Comparison of ENCODE assay signal across 19 mouse cellular contexts in the genomic region with DNA sequence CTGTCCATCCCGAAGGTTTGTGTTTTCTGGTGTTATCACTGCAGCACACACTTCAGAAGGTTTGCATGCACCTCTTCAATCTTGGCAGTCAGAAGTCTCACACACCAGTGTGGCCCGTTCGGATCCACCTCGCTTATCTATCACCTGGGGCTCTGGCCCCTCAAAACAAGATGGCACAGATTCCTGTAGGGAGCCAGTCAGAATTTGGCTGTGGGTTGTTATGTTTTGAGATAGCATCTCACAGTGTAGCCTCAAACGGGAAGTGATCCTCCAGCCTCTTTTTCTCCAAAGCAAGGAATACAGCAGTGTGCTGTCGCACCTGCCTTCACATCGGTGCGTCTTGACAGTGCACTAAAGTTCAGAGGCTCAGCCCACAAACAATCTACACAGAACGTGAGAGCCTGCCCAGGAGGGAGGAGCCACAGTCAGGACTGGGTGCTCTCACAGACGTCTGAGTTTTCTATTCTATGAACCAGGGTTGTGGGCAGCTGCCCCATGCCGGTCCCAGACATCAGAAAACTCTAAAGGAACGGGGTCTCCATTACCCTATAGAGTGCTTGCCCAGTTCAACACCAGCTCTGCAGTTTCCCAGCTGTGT.
A peak's percentile ranks its signal among the peaks of the same experiment; 100 is the strongest.
DNase-seq lines count a peak whose midpoint lies in the region; ATAC-seq and TF ChIP-seq lines count a peak whose summit lies in the region.
"Had no signal": no experiment of that assay in that cellular context is flagged by ENCODE, and none has a peak within 500 bp of the region (broad histone marks: within the 10 kb centered on the region; RNA-seq: fewer than 3 reads in every experiment).

No protein-coding gene starts in this region.

- peak overlapping the region; percentile 33 for H3K4me2 ChIP-seq in liver, embryonic 11.5 days
- H3K4me2 ChIP-seq in liver, postnatal 0 days (ENCODE audit: low read depth, low read length): no peak overlapping the region; the same call in 1 of the 2 replicates
- no peak overlapping the region for H3K4me2 ChIP-seq in kidney, embryonic 16.5 days (replicated peaks; ENCODE audit: low read depth, low read length)
- H3K4me2 ChIP-seq: embryonic facial prominence, embryonic 15.5 days; heart, embryonic 13.5 days; hindbrain, embryonic 15.5 days; intestine, embryonic 15.5 days; limb, embryonic 15.5 days had no signal

- no peak for DNase-seq in liver, embryonic 11.5 days (ENCODE audit: low spot score)
- DNase-seq in liver, postnatal 0 days: no peak
- DNase-seq in A20 (ENCODE audit: low read depth, low spot score) (peak; percentile 44), MEL (ENCODE audit: low read depth, low spot score) (peak; percentile 79)
- no peak for DNase-seq in left cerebral cortex, adult 9 months (ENCODE audit: low spot score in 2 of 2)
- no peak for DNase-seq in forebrain, embryonic 10.5 days (ENCODE audit: extremely low spot score, low spot score)
- DNase-seq: adrenal gland, adult 8-10 months had no signal

- no peak for TF ChIP-seq RAD21 in MEL (IDR thresholded peaks at IDR 0.05; ENCODE audit: low read depth, low read length)

- H3K9me3 ChIP-seq in liver, embryonic 11.5 days (ENCODE audit: control insufficient read depth, low read length): no peaks in the 10 kb centered on the region
- no peaks in the 10 kb centered on the region for H3K9me3 ChIP-seq in liver, postnatal 0 days (ENCODE audit: low read length)
- H3K9me3 ChIP-seq in MEL (replicated peaks; ENCODE audit: insufficient read depth, low read length): no peaks in the 10 kb centered on the region
- no peaks in the 10 kb centered on the region for H3K9me3 ChIP-seq in kidney, embryonic 16.5 days (ENCODE audit: low read length)
- no peaks in the 10 kb centered on the region for H3K9me3 ChIP-seq in forebrain, embryonic 10.5 days
- H3K9me3 ChIP-seq: embryonic facial prominence, embryonic 15.5 days; G1E; heart, embryonic 13.5 days; hindbrain, embryonic 15.5 days; intestine, embryonic 15.5 days; kidney, embryonic 15.5 days; limb, embryonic 15.5 days; megakaryocyte, embryonic 14.5 days had no signal

- H3K9ac ChIP-seq in liver, embryonic 11.5 days (ENCODE audit: low read depth, low read length): no peak overlapping the region
- H3K9ac ChIP-seq in liver, postnatal 0 days (replicated peaks): no peak overlapping the region
- H3K9ac ChIP-seq in MEL (ENCODE audit: control insufficient read depth, low read depth, low read length, poor library complexity, severe bottlenecking): peak overlapping the region; percentile 4; the same call in 1 of the 2 replicates
- no peak overlapping the region for H3K9ac ChIP-seq in kidney, embryonic 16.5 days (replicated peaks; ENCODE audit: low read length)
- H3K9ac ChIP-seq: embryonic facial prominence, embryonic 15.5 days; heart, embryonic 13.5 days; hindbrain, embryonic 15.5 days; intestine, embryonic 15.5 days; kidney, embryonic 15.5 days; limb, embryonic 15.5 days; lung, embryonic 14.5 days had no signal

- TF ChIP-seq CTCF in liver, postnatal 0 days (IDR thresholded peaks at IDR 0.05; ENCODE audit: low read depth): no peak
- TF ChIP-seq CTCF in MEL (IDR thresholded peaks at IDR 0.05 in 2 of 3, conservative IDR thresholded peaks at IDR 0.05 in 1 of 3; ENCODE audit: control insufficient read depth in 1 of 3, insufficient read depth in 1 of 3, low read depth in 2 of 3, low read length in 3 of 3, poor library complexity in 1 of 3, severe bottlenecking in 1 of 3): no peak

- 50% methylated on average over 12 of the region's 12 CpGs for WGBS in liver, embryonic 11.5 days
- 45% methylated on average over 12 of the region's 12 CpGs for WGBS in liver, postnatal 0 days (ENCODE audit: insufficient replicate concordance)
- 81% methylated on average over 12 of the region's 12 CpGs for WGBS in kidney, embryonic 16.5 days
- 86% methylated on average over 12 of the region's 12 CpGs for WGBS in forebrain, embryonic 10.5 days

- no peak overlapping the region for H3K27ac ChIP-seq in liver, embryonic 11.5 days (ENCODE audit: low read depth, low read length)
- no peak overlapping the region for H3K27ac ChIP-seq in liver, postnatal 0 days (ENCODE audit: low read depth)
- H3K27ac ChIP-seq in MEL (ENCODE audit: control insufficient read depth, low read depth, low read length): peak overlapping the region; percentile 70
- H3K27ac ChIP-seq in kidney, embryonic 16.5 days (ENCODE audit: low read length): no peak overlapping the region
- no peak overlapping the region for H3K27ac ChIP-seq in forebrain, embryonic 10.5 days
- H3K27ac ChIP-seq: embryonic facial prominence, embryonic 15.5 days; heart, embryonic 13.5 days; hindbrain, embryonic 15.5 days; intestine, embryonic 15.5 days; kidney, embryonic 15.5 days; limb, embryonic 15.5 days had no signal

- peaks cover 3% of the 10 kb centered on the region; the same call in 1 of the 2 replicates for H3K4me1 ChIP-seq in liver, embryonic 11.5 days (replicated peaks; ENCODE audit: control insufficient read depth, insufficient read depth, low read length)
- peaks cover 6% of the 10 kb centered on the region; the same call in 1 of the 2 replicates for H3K4me1 ChIP-seq in liver, postnatal 0 days (ENCODE audit: insufficient read depth)
- H3K4me1 ChIP-seq in MEL (ENCODE audit: control insufficient read depth in 1 of 2, insufficient read depth in 2 of 2, low read length in 2 of 2): peaks cover 2 to 21% of the 10 kb centered on the region in 2 experiments
- peaks cover 3% of the 10 kb centered on the region for H3K4me1 ChIP-seq in kidney, embryonic 16.5 days (ENCODE audit: insufficient read depth, low read length)
- H3K4me1 ChIP-seq in forebrain, embryonic 10.5 days: peaks cover 3% of the 10 kb centered on the region; the same call in 1 of the 2 replicates
- H3K4me1 ChIP-seq: embryonic facial prominence, embryonic 15.5 days; heart, embryonic 13.5 days; intestine, embryonic 15.5 days had no signal

- H3K4me3 ChIP-seq in liver, embryonic 11.5 days (ENCODE audit: low read depth, low read length): no peak overlapping the region
- no peak overlapping the region for H3K4me3 ChIP-seq in liver, postnatal 0 days (ENCODE audit: low read depth, low read length)
- H3K4me3 ChIP-seq in MEL (ENCODE audit: control insufficient read depth in 1 of 2, insufficient read depth in 1 of 2, low read depth in 2 of 2, low read length in 2 of 2): peak overlapping the region; percentile 23 to 44; a peak in 3 of 4 replicates
- H3K4me3 ChIP-seq in kidney, embryonic 16.5 days (ENCODE audit: low read length): no peak overlapping the region
- H3K4me3 ChIP-seq in forebrain, embryonic 10.5 days: no peak overlapping the region
- H3K4me3 ChIP-seq: embryonic facial prominence, embryonic 15.5 days; heart, embryonic 13.5 days; hindbrain, embryonic 15.5 days; intestine, embryonic 15.5 days; kidney, embryonic 15.5 days; limb, embryonic 15.5 days had no signal

- no peak for TF ChIP-seq EP300 in liver, postnatal 0 days (IDR thresholded peaks at IDR 0.05; ENCODE audit: low read depth)
- TF ChIP-seq EP300 in MEL (IDR thresholded peaks at IDR 0.05; ENCODE audit: low read depth in 1 of 2, low read length in 2 of 2): no peak

- H3K79me2 ChIP-seq in MEL (ENCODE audit: control insufficient read depth, insufficient read depth, low read length, poor library complexity): no peaks in the 10 kb centered on the region

- no peak for ATAC-seq in liver, embryonic 11.5 days (replicated peaks; ENCODE audit: low FRiP score)
- no peak for ATAC-seq in liver, postnatal 0 days
- peak; percentile 6 to 25; a peak in 2 of 4 replicates for ATAC-seq in hematopoietic stem cell, adult 5-6 weeks (replicated peaks in 1 of 2; ENCODE audit: insufficient read depth in 1 of 2, low FRiP score in 2 of 2, low TSS enrichment in 1 of 2, low read depth in 1 of 2, poor library complexity in 2 of 2, severe bottlenecking in 2 of 2)
- no peak for ATAC-seq in kidney, embryonic 16.5 days (ENCODE audit: low FRiP score, low TSS enrichment)
- ATAC-seq: intestine, embryonic 15.5 days; midbrain, embryonic 16.5 days had no signal

- no peaks in the 10 kb centered on the region for H3K36me3 ChIP-seq in liver, embryonic 11.5 days (ENCODE audit: control insufficient read depth, insufficient read depth, low read length)
- no peaks in the 10 kb centered on the region for H3K36me3 ChIP-seq in liver, postnatal 0 days (replicated peaks; ENCODE audit: insufficient read depth, low read length)
- peaks cover 0 to 7% of the 10 kb centered on the region in 2 experiments; a peak in 2 of 4 replicates for H3K36me3 ChIP-seq in MEL (ENCODE audit: control insufficient read depth in 1 of 2, insufficient read depth in 2 of 2, low read length in 2 of 2)
- H3K36me3 ChIP-seq in kidney, embryonic 16.5 days (ENCODE audit: insufficient read depth, low read length): no peaks in the 10 kb centered on the region
- H3K36me3 ChIP-seq in forebrain, embryonic 10.5 days (replicated peaks): peaks cover 37% of the 10 kb centered on the region
- H3K36me3 ChIP-seq: embryonic facial prominence, embryonic 15.5 days; G1E; heart, embryonic 13.5 days; intestine, embryonic 15.5 days; kidney, embryonic 15.5 days; limb, embryonic 15.5 days had no signal

- no peak for TF ChIP-seq POLR2A in MEL (IDR thresholded peaks at IDR 0.05; ENCODE audit: control insufficient read depth in 1 of 2, insufficient read depth in 1 of 2, low read depth in 1 of 2, low read length in 2 of 2, poor library complexity in 1 of 2)

- peaks cover 35% of the 10 kb centered on the region for H3K27me3 ChIP-seq in liver, embryonic 11.5 days (replicated peaks; ENCODE audit: control insufficient read depth, insufficient read depth, low read length)
- peaks cover 5% of the 10 kb centered on the region; the same call in 1 of the 2 replicates for H3K27me3 ChIP-seq in liver, postnatal 0 days (ENCODE audit: insufficient read depth, low read length)
- H3K27me3 ChIP-seq in MEL (ENCODE audit: control insufficient read depth in 1 of 2, insufficient read depth in 2 of 2, low read length in 2 of 2): no peaks in the 10 kb centered on the region
- H3K27me3 ChIP-seq in kidney, embryonic 16.5 days (ENCODE audit: insufficient read depth, low read length): no peaks in the 10 kb centered on the region
- peaks cover 7% of the 10 kb centered on the region; the same call in 1 of the 2 replicates for H3K27me3 ChIP-seq in forebrain, embryonic 10.5 days (ENCODE audit: poor library complexity, severe bottlenecking)
- H3K27me3 ChIP-seq: hindbrain, embryonic 15.5 days had no signal

TF ChIP-seq in MEL, 35 proteins besides CTCF, POLR2A, EP300 and RAD21 (continues in another document):
- TF ChIP-seq MAX (IDR thresholded peaks at IDR 0.05; ENCODE audit: low read length) (no peak), JUND (IDR thresholded peaks at IDR 0.05; ENCODE audit: low read depth, low read length) (no peak), TAL1 (IDR thresholded peaks at IDR 0.05; ENCODE audit: low read length) (peak; percentile 38), ELF1 (IDR thresholded peaks at IDR 0.05; ENCODE audit: low read depth, low read length) (0 out of 2 replicates have a peak, but pooled peaks have one; percentile 18), RCOR1 (IDR thresholded peaks at IDR 0.05; ENCODE audit: low read depth, low read length) (peak; percentile 63; the same call in 1 of the 2 replicates), POLR2AphosphoS5 (IDR thresholded peaks at IDR 0.05; ENCODE audit: borderline replicate concordance, low read depth, low read length) (no peak), ZMIZ1 (IDR thresholded peaks at IDR 0.05; ENCODE audit: low read depth, low read length) (no peak), ZNF384 (IDR thresholded peaks at IDR 0.05; ENCODE audit: low read depth, low read length) (no peak)

Comparison
In these comparisons a context has a peak if more than half of its experiments do, and no peak if none do; other contexts are left out.
1. ATAC-seq: peak in hematopoietic stem cell, adult 5-6 weeks (2 of 2); none in liver, embryonic 11.5 days (single experiment), liver, postnatal 0 days (single experiment) and kidney, embryonic 16.5 days (single experiment).
2. DNase-seq: peak in A20 (single experiment) and MEL (single experiment); none in liver, embryonic 11.5 days (single experiment), liver, postnatal 0 days (single experiment), left cerebral cortex, adult 9 months (0 of 2) and forebrain, embryonic 10.5 days (single experiment).
3. H3K4me3 ChIP-seq: peak in MEL (2 of 2); none in liver, embryonic 11.5 days (single experiment), liver, postnatal 0 days (single experiment), kidney, embryonic 16.5 days (single experiment) and forebrain, embryonic 10.5 days (single experiment).